Comparison of ENCODE assay signal across 8 mouse cellular contexts in the genomic region with DNA sequence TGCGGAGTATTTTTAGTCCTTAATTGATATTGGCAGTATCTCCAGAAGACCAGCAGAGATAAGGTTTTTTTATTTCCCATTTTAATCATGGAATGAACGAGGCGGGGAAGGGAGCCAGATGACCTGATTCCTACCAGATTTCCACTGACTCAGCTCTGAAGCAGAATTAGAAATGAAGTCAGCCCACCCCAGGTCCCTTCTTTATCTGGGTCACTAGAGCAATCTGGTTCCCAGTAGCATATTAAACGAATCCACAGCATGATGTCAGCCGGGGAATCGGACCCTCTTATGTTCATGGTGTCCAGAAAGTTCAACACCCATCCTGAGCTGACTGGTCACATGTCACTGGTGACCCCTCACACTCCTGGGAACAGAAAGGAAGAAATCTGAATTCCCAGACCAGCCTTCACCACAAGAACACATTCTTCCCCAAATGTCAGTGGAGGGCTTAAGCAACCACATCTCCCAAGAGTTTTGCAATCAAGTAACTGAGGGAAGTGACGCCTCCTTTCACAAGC.
A peak's percentile ranks its signal among the peaks of the same experiment; 100 is the strongest.
DNase-seq lines count a peak whose midpoint lies in the region; ATAC-seq and TF ChIP-seq lines count a peak whose summit lies in the region.
"Had no signal": no experiment of that assay in that cellular context is flagged by ENCODE, and none has a peak within 500 bp of the region (broad histone marks: within the 10 kb centered on the region; RNA-seq: fewer than 3 reads in every experiment).

No protein-coding gene starts in this region.

- TF ChIP-seq EP300 in liver, postnatal 0 days (IDR thresholded peaks at IDR 0.05; ENCODE audit: low read depth) = peak; percentile 42

- 0 out of 2 replicates have a peak, but pooled peaks cover 6% of the 10 kb centered on the region for H3K36me3 ChIP-seq in liver, postnatal 0 days (replicated peaks; ENCODE audit: insufficient read depth, low read length)
- no peaks in the 10 kb centered on the region for H3K36me3 ChIP-seq in liver, embryonic 12.5 days

- H3K9me3 ChIP-seq in liver, postnatal 0 days (ENCODE audit: low read length) = no peaks in the 10 kb centered on the region
- no peaks in the 10 kb centered on the region for H3K9me3 ChIP-seq in liver, embryonic 12.5 days (replicated peaks)

- no peak overlapping the region for H3K4me3 ChIP-seq in liver, postnatal 0 days (ENCODE audit: low read depth, low read length)
- H3K4me3 ChIP-seq in liver, embryonic 12.5 days = no peak overlapping the region
- H3K4me3 ChIP-seq: myocyte had no signal

- intact Hi-C loops in heart, postnatal 14 days (cut with DNase I) = no loop called here
- intact Hi-C loops in left cerebral cortex, postnatal 4 days (cut with DNase I) = loop anchor here (5.0 kb wide), 3 partner anchors 63 to 233 kb away; partner anchors contain the start of genes Col4a1 and Col4a2

- ATAC-seq in liver, postnatal 0 days = no peak; the same call in 1 of the 2 replicates
- no peak for ATAC-seq in liver, embryonic 12.5 days
- peak; percentile 68 for ATAC-seq in monocyte, adult 5-6 weeks (replicated peaks; ENCODE audit: insufficient number of reproducible peaks, low FRiP score, low TSS enrichment, poor library complexity, severe bottlenecking)

- H3K27me3 ChIP-seq in liver, postnatal 0 days (ENCODE audit: insufficient read depth, low read length) = no peaks in the 10 kb centered on the region
- 0 out of 2 replicates have a peak, but pooled peaks cover 6% of the 10 kb centered on the region for H3K27me3 ChIP-seq in liver, embryonic 12.5 days (replicated peaks)

- no peak overlapping the region for H3K9ac ChIP-seq in liver, postnatal 0 days (replicated peaks)
- no peak overlapping the region for H3K9ac ChIP-seq in liver, embryonic 12.5 days

- DNase-seq in liver, postnatal 0 days = no peak
- DNase-seq in cerebellum, adult 9-10 months = peak; percentile 44
- peak; percentile 55 to 56 for DNase-seq in heart, postnatal 14 days
- DNase-seq in left cerebral cortex, postnatal 4 days = no peak
- DNase-seq in spleen, adult 12 weeks (ENCODE audit: low spot score) = no peak

- WGBS in liver, postnatal 0 days (ENCODE audit: insufficient replicate concordance) = 55% methylated on average over 7 of the region's 7 CpGs
- 52% methylated on average over 7 of the region's 7 CpGs for WGBS in liver, embryonic 12.5 days (ENCODE audit: insufficient replicate concordance)

- TF ChIP-seq CTCF in liver, postnatal 0 days (IDR thresholded peaks at IDR 0.05; ENCODE audit: low read depth) = no peak

- no peak overlapping the region for H3K4me2 ChIP-seq in liver, postnatal 0 days (ENCODE audit: low read depth, low read length)
- H3K4me2 ChIP-seq in liver, embryonic 12.5 days = no peak overlapping the region

- H3K27ac ChIP-seq in liver, postnatal 0 days (ENCODE audit: low read depth) = peak overlapping the region; percentile 22; the same call in 1 of the 2 replicates
- no peak overlapping the region for H3K27ac ChIP-seq in liver, embryonic 12.5 days

- H3K4me1 ChIP-seq in liver, postnatal 0 days (ENCODE audit: insufficient read depth) = peaks cover 10% of the 10 kb centered on the region
- H3K4me1 ChIP-seq in liver, embryonic 12.5 days = peaks cover 4% of the 10 kb centered on the region; the same call in 1 of the 2 replicates

Comparison
In these comparisons a context has a peak if more than half of its experiments do, and no peak if none do; other contexts are left out.
1. DNase-seq: peak in cerebellum, adult 9-10 months (single experiment) and heart, postnatal 14 days (2 of 2); none in liver, postnatal 0 days (single experiment), left cerebral cortex, postnatal 4 days (single experiment) and spleen, adult 12 weeks (single experiment).